Mouse (Mus musculus) CD4-positive, CD25-positive, alpha-beta regulatory T cell, adult 4 months (primary cell): ENCODE data around the gene Dennd4b. TPM values are rescaled to one million over a fixed set of nuclear protein-coding genes. Genes with fewer than 3 reads are reported as not detected.
"Not testable (repeated sequence)": the region's sequence is repeated elsewhere in the genome, so short reads cannot be mapped to it uniquely, and the experiment has no call there.

ENCODE experiments used
- ATAC-seq: one replicate; pipeline ENCODE4 v1.8.0; 2017
- polyA plus RNA-seq, 2 experiments: library from polyadenylated mRNA; unstranded; fragments of 100-300 nt; shearing (Covaris generic); gene quantifications; one replicate each; pipeline ENCODE4 v1.2.1; 2017

Gene Dennd4b
- polyA plus RNA-seq, 2 experiments from 2014 or later = 17.9 to 28.0 TPM

- ATAC-seq = not testable (repeated sequence)
Measured at GRCm38 (mm10) chr3:90253174-90253573, 11.8 kb upstream of the Dennd4b start.

- peak; percentile 98 for ATAC-seq
Measured at GRCm38 (mm10) chr3:90253653-90254418, 11.1 kb upstream of the Dennd4b start, which contains the start of gene Crtc2. Gene Crtc2, plus strand, starts transcription at chr3:90254163.

GRCm38 (mm10) chr3:90254419-90255193, 10.4 kb upstream of the Dennd4b start:
- ATAC-seq = peak; percentile 35

- no peak for ATAC-seq
Measured at GRCm38 (mm10) chr3:90255194-90255565, 9.8 kb upstream of the Dennd4b start.

- ATAC-seq = no peak
Measured at GRCm38 (mm10) chr3:90255784-90256353, 9.1 kb upstream of the Dennd4b start.

- ATAC-seq = no peak
Measured at GRCm38 (mm10) chr3:90256731-90257530, 8.1 kb upstream of the Dennd4b start.

- no peak for ATAC-seq
Measured at GRCm38 (mm10) chr3:90258521-90258920, 6.5 kb upstream of the Dennd4b start.

GRCm38 (mm10) chr3:90263121-90263771, 1.7 kb upstream of the Dennd4b start:
- ATAC-seq = no peak

GRCm38 (mm10) chr3:90264687-90265033, 325 bp upstream of the Dennd4b start:
- ATAC-seq = no peak

GRCm38 (mm10) chr3:90265932-90266741, 1.2 kb downstream of the Dennd4b start:
- ATAC-seq = peak; percentile 36

GRCm38 (mm10) chr3:90266901-90267775, 2.2 kb downstream of the Dennd4b start:
- ATAC-seq = no peak

GRCm38 (mm10) chr3:90268190-90268589, 3.2 kb downstream of the Dennd4b start:
- no peak for ATAC-seq

- ATAC-seq = no peak
Measured at GRCm38 (mm10) chr3:90268971-90269370, 4.0 kb downstream of the Dennd4b start.

- no peak for ATAC-seq
Measured at GRCm38 (mm10) chr3:90270784-90271183, 5.8 kb downstream of the Dennd4b start.

GRCm38 (mm10) chr3:90272170-90272569, 7.2 kb downstream of the Dennd4b start:
- ATAC-seq = no peak

- no peak for ATAC-seq
Measured at GRCm38 (mm10) chr3:90273855-90274254, 8.9 kb downstream of the Dennd4b start.

- no peak for ATAC-seq
Measured at GRCm38 (mm10) chr3:90275286-90275685, 10.3 kb downstream of the Dennd4b start.

- no peak for ATAC-seq
Measured at GRCm38 (mm10) chr3:90276858-90277257, 11.9 kb downstream of the Dennd4b start.

GRCm38 (mm10) chr3:90277793-90278192, 12.8 kb downstream of the Dennd4b start:
- no peak for ATAC-seq

- ATAC-seq = no peak
Measured at GRCm38 (mm10) chr3:90278211-90278610, 13.2 kb downstream of the Dennd4b start.
